Mouse (Mus musculus): Measurements from ENCODE around the gene Dnmbp. TPM values are rescaled to one million over a fixed set of nuclear protein-coding genes. Genes with fewer than 3 reads are reported as not detected.
A peak's percentile ranks its signal among the peaks of the same experiment; 100 is the strongest.

The Dnmbp gene
- polyA plus RNA-seq, 1 experiment from 2014 or later, result 9.3 TPM

DNA sequence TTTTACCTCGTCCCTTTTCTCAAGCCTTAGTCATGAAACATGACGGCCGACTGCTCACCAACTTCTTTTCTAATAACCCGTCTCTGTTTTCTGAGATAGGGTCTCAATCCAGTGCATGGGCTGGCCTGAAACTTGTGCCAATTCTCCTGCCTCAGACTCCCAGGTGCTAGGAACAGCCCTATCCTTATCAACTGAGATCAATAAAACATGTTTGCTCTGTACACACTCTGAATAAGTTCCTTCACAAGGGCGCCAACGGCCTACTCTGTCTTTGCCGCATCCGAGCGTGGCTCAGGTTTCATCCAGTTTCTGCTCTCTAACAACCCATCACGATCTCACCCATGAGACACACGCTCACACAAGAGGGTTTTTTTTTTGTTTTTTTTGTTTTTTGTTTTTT lies 35.7 kb downstream of the Dnmbp start:
- H3K36me3 ChIP-seq, result peaks cover 33% of the 10 kb centered on the region
- no peak overlapping the region for H3K9ac ChIP-seq
- no peak for ATAC-seq (ENCODE audit: low read depth)
- 86% methylated on average over 11 of the region's 11 CpGs for WGBS
- no peaks in the 10 kb centered on the region for H3K9me3 ChIP-seq
- no peak overlapping the region for H3K4me3 ChIP-seq
- no peak overlapping the region for H3K4me2 ChIP-seq
- 0 out of 2 replicates have a peak, but pooled peaks cover 8% of the 10 kb centered on the region for H3K4me1 ChIP-seq (replicated peaks)
- H3K27ac ChIP-seq (replicated peaks), result no peak overlapping the region
- no peaks in the 10 kb centered on the region for H3K27me3 ChIP-seq

DNA sequence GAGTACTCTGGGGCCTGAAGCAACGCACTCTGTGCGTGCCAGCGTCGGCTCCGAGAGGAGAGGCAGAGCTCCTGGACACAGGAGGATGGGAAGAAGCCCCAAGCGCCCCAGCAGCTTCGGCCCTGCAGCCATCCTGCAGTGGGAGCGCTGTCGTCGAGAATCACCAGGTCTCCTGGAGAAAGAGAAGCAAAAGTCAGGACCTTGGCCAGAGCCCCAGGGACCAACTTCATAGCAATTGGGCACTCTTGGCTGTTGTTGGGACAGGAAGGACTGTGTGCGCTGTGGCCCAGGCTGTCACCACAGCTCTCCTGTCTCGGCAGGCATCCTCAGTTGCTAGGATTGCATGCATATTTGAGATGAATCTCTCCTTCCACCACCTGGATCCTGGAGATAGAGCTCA lies 37.1 kb downstream of the Dnmbp start:
- 60% methylated on average over 12 of the region's 12 CpGs for WGBS

DNA sequence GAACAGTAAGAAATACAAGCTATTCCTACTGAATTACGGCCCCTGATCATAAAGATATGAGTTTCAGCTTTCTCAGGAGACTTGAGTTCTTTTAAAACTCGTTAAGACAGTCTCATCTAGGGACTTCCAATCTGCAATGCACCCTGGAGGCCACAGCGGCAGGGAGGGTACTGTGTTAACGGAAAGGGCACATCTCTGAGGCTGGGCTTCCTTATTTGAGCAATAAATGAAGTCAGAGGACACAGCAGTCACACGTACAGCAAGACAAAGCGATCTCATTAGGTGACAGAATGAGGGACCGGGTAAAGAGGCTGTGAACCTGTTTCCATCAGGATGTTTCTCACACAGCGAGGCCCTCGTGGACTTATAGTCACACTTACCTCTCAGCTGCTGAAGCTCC lies 39.3 kb downstream of the Dnmbp start:
- Histone ChIP-seq H3K36me3 (peaks cover 27% of the 10 kb centered on the region), H3K9me3 (no peaks in the 10 kb centered on the region), H3K4me3 (no peak overlapping the region), H3K9ac (no peak overlapping the region), H3K4me2 (no peak overlapping the region), H3K4me1 (replicated peaks) (peaks cover 10% of the 10 kb centered on the region; the same call in 1 of the 2 replicates), H3K27ac (replicated peaks) (no peak overlapping the region), H3K27me3 (no peaks in the 10 kb centered on the region)
- WGBS, result 83% methylated on average over 9 of the region's 9 CpGs
- ATAC-seq (ENCODE audit: low read depth), result no peak

More for the DNA sequence above, 37.1 kb downstream of the Dnmbp start:
- H3K4me3 ChIP-seq, result no peak overlapping the region
- H3K9ac ChIP-seq, result no peak overlapping the region
- no peaks in the 10 kb centered on the region for H3K27me3 ChIP-seq
- H3K4me1 ChIP-seq (replicated peaks), result peaks cover 10% of the 10 kb centered on the region; the same call in 1 of the 2 replicates
- no peak overlapping the region for H3K4me2 ChIP-seq
- H3K27ac ChIP-seq (replicated peaks), result no peak overlapping the region
- no peaks in the 10 kb centered on the region for H3K9me3 ChIP-seq
- no peak for ATAC-seq (ENCODE audit: low read depth)
- H3K36me3 ChIP-seq, result peaks cover 30% of the 10 kb centered on the region

DNA sequence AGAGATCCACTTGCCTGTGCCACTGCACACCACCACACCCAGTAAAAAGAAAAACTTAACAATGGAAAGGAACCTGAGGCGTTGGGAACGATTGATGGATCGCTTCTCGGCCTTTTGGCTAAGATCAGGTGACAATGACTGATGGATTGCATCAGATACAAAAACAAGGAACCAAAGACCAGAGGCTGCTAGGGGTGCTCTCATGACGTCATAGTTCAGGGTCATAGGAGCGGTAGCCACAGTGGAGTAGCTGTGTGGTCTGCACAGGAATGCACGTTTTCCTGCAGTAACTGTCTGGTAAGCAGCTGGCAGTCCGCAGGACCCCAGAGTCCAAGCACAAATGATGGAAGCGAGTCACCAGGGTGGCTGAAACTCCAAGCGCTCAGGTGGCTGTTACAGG lies 41.4 kb downstream of the Dnmbp start:
- no peak overlapping the region for H3K27ac ChIP-seq (replicated peaks)

DNA sequence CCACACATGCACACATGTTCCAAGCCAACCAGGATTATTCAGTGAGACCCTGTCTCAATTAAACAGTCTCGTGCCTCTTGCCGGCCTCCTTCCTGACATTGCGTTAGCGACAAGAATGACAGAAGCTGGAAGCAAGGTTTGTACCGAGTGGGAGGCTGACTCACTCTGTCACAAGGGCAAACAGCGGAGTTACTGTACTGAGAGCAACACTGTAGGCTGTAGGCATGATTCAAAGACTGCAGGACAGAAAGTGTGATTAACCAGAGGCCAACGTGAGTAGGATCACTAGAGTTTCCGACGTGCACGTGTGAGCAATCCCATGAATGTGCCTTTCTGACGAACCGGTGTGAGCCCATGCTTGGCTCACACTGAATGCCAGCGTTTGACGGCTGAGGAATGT lies 43.5 kb downstream of the Dnmbp start:
- 93% methylated on average over 14 of the region's 14 CpGs for WGBS
- H3K27ac ChIP-seq (replicated peaks), result no peak overlapping the region

More for the DNA sequence above, 41.4 kb downstream of the Dnmbp start:
- peaks cover 3% of the 10 kb centered on the region; the same call in 1 of the 2 replicates for H3K4me1 ChIP-seq (replicated peaks)
- WGBS, result 54% methylated on average over 10 of the region's 10 CpGs
- H3K4me3 ChIP-seq, result no peak overlapping the region
- H3K36me3 ChIP-seq, result peaks cover 27% of the 10 kb centered on the region
- ATAC-seq (ENCODE audit: low read depth), result no peak
- H3K9ac ChIP-seq, result no peak overlapping the region
- H3K9me3 ChIP-seq, result no peaks in the 10 kb centered on the region
- H3K27me3 ChIP-seq, result no peaks in the 10 kb centered on the region
- H3K4me2 ChIP-seq, result no peak overlapping the region

DNA sequence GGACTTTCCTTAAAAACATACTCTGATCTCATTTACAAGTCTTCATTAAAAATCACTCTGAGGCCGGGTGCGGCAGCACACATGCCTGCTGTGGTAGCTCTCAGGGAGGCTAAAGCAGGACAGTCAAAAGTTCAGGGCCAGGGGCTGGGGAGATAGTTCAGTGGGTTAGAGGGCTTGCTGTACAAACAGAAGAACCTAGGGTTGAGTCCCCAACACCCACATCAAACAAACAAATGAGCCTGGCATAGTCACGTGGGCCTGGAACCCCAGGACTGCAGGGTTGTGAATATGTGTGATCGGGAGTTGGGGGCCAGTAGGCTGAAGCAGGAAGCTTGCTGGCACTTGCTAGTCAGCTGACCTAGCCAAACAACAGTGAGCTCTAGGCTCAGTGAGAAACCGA lies 44.0 kb downstream of the Dnmbp start:
- Histone ChIP-seq H3K9ac (no peak overlapping the region), H3K27ac (replicated peaks) (no peak overlapping the region), H3K36me3 (peaks cover 8% of the 10 kb centered on the region), H3K9me3 (no peaks in the 10 kb centered on the region), H3K4me1 (replicated peaks) (peaks cover 3% of the 10 kb centered on the region; the same call in 1 of the 2 replicates), H3K27me3 (no peaks in the 10 kb centered on the region), H3K4me3 (no peak overlapping the region), H3K4me2 (no peak overlapping the region)
- no peak for ATAC-seq (ENCODE audit: low read depth)
- WGBS, result 93% methylated on average over 5 of the region's 5 CpGs

More for the DNA sequence above, 43.5 kb downstream of the Dnmbp start:
- no peak for ATAC-seq (ENCODE audit: low read depth)
- Histone ChIP-seq H3K4me2 (no peak overlapping the region), H3K36me3 (peaks cover 13% of the 10 kb centered on the region), H3K4me1 (replicated peaks) (peaks cover 3% of the 10 kb centered on the region; the same call in 1 of the 2 replicates), H3K27me3 (no peaks in the 10 kb centered on the region), H3K9ac (no peak overlapping the region), H3K4me3 (no peak overlapping the region), H3K9me3 (no peaks in the 10 kb centered on the region)

DNA sequence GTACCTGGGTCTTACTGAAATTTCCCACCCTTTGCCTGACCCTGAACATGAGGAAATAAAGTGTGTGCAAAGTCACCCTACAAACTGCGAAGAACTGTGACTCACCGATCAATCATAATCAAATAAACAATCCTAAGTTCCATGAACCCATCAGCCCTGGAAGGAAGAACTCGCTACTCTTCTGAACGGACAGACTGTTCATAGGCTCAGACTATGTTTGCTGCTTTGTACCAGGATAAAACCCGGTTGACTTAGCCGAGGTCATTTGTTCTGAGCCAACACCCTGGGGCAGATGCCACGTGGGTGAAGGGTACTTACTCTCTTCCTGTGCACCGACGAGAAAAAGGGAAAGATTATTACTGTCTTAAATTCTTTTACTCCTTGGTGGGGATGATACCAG lies 45.2 kb downstream of the Dnmbp start:
- Histone ChIP-seq H3K4me2 (no peak overlapping the region), H3K4me1 (replicated peaks) (peaks cover 3% of the 10 kb centered on the region; the same call in 1 of the 2 replicates), H3K4me3 (no peak overlapping the region), H3K27ac (replicated peaks) (no peak overlapping the region), H3K9me3 (no peaks in the 10 kb centered on the region), H3K36me3 (peaks cover 4% of the 10 kb centered on the region; the same call in 1 of the 2 replicates), H3K27me3 (no peaks in the 10 kb centered on the region), H3K9ac (no peak overlapping the region)
- WGBS, result 67% methylated on average over 9 of the region's 9 CpGs
- no peak for ATAC-seq (ENCODE audit: low read depth)

DNA sequence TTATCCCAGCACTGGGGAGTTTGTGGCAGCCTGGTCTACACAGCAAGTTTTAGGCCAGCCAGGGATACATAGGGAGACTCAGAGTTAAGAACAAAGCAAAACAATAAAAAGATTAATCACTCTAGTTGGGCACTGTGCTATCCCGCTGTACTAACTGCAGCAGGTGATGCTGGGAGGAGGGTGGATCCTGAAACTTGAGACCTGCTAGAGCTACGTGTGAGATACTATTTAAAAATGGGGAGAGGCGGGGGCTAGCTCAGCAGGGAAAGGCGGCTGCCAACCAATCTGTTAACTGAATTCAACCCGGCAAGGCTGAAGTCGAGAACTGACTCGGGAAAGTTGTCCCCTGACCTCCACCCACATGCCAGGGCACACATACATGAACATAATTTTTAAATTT lies 45.9 kb downstream of the Dnmbp start:
- no peak overlapping the region for H3K9ac ChIP-seq
- H3K27me3 ChIP-seq, result no peaks in the 10 kb centered on the region
- WGBS, result 13% methylated on average over 7 of the region's 7 CpGs
- no peak overlapping the region for H3K4me2 ChIP-seq
- no peaks in the 10 kb centered on the region for H3K36me3 ChIP-seq
- peaks cover 3% of the 10 kb centered on the region; the same call in 1 of the 2 replicates for H3K4me1 ChIP-seq (replicated peaks)
- no peak for ATAC-seq (ENCODE audit: low read depth)
- no peak overlapping the region for H3K27ac ChIP-seq (replicated peaks)
- H3K9me3 ChIP-seq, result no peaks in the 10 kb centered on the region
- H3K4me3 ChIP-seq, result no peak overlapping the region

DNA sequence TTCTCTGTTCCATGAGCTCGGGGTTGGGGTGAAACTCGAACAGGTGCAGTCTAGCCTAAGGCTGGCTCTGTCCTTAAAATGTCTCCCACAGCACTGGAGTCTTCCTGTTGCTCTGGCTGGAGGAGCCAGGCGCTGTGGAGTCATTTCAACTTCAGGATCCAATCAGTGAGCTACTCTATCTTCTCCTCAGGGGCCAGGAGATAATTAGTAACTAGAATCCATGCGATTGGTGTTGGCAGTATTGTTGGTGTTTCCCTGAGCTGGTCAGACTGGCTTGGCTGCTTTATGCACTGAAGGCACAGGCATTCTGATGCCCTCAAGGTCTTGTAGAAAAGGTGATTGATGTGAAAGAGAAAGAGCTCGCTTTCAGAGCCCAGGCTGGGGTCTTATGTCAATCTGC lies 49.5 kb downstream of the Dnmbp start:
- Histone ChIP-seq H3K4me1 (replicated peaks) (no peaks in the 10 kb centered on the region), H3K27ac (replicated peaks) (no peak overlapping the region), H3K27me3 (no peaks in the 10 kb centered on the region), H3K9ac (no peak overlapping the region), H3K36me3 (no peaks in the 10 kb centered on the region), H3K4me2 (no peak overlapping the region), H3K4me3 (no peak overlapping the region), H3K9me3 (no peaks in the 10 kb centered on the region)
- 70% methylated on average over 5 of the region's 5 CpGs for WGBS
- ATAC-seq (ENCODE audit: low read depth), result no peak

DNA sequence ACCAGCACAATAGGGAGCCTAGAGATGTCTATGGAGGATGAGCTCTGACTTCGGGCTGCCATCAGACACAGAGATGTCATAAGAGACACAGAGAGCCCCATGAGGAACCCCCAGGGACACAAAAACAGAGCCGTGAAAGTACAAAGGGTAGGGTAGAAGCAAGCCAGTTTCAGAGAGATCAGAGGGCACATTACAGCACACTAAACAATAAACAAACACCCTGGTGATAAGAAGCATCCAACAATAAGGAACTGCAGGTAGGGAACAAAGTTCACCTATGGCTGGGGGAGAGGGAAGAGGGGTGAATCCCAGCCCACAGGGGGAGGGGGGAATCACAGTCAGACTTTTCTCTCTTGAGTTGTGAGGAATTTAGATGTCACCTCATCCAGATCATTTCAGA lies 52.3 kb downstream of the Dnmbp start:
- H3K4me3 ChIP-seq, result no peak overlapping the region
- no peaks in the 10 kb centered on the region for H3K36me3 ChIP-seq
- H3K4me2 ChIP-seq, result no peak overlapping the region
- ATAC-seq (ENCODE audit: low read depth), result no peak
- H3K27me3 ChIP-seq, result no peaks in the 10 kb centered on the region
- H3K9me3 ChIP-seq, result no peaks in the 10 kb centered on the region
- H3K9ac ChIP-seq, result no peak overlapping the region
- peaks cover 16% of the 10 kb centered on the region for H3K4me1 ChIP-seq (replicated peaks)
- H3K27ac ChIP-seq (replicated peaks), result no peak overlapping the region
- 72% methylated on average over 2 of the region's 2 CpGs for WGBS

DNA sequence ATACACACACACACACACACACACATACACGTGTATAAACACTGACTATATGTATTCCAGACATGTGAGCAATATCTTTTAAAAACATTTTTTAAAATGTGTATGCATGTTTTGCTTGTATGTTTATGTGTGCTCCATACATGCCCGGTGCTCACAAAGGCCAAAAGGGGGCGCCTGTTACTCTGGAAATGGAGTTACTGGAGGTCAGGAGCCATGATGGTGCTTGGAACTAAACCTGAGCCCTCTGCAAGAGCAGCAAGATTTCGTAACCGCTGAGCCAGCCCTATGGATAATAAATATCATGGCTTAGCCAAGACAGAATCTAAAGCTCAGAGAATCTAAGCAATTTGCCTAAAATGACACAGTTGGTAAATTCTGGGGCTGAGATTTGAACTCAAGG lies 52.7 kb downstream of the Dnmbp start:
- WGBS, result 85% methylated on average over 5 of the region's 5 CpGs
- peaks cover 21% of the 10 kb centered on the region for H3K4me1 ChIP-seq (replicated peaks)
- no peaks in the 10 kb centered on the region for H3K27me3 ChIP-seq
- no peak overlapping the region for H3K27ac ChIP-seq (replicated peaks)
- no peak overlapping the region for H3K4me2 ChIP-seq
- H3K4me3 ChIP-seq, result no peak overlapping the region
- no peaks in the 10 kb centered on the region for H3K9me3 ChIP-seq
- H3K9ac ChIP-seq, result no peak overlapping the region
- H3K36me3 ChIP-seq, result no peaks in the 10 kb centered on the region
- no peak for ATAC-seq (ENCODE audit: low read depth)

DNA sequence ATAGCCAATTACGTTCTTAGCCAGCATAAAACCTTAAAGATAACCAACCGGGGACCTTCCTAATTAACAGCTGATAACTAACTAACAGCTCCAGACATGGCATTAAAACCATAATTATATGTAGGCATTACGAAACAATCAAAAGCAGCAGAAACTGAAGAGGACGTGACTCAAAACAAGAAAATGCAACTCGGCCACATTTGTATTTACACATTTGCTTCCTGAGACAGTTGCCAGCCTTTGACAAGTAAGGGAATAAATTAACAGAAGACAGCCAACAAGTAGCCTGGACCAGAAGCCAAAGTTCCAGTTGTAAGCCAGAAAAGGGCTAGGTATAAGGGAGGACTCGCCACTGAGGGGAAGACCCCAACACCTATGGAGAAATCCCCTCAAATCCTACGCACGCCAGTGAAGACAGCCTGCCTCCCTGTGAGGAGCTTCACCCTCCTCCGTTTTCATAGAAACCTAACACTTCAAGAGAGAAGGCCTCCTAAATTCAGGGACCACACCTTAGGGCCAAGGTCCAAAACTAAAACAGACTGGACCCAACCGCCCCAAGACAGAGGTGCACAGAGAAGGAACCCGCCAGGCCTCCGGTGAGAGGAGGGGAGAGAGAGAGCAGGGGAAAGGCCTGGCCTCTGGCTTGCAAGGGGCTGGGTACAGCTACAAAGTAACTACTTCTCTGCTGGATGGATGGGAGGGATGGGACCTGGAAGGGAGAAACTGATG lies 53.5 kb downstream of the Dnmbp start:
- Histone ChIP-seq H3K4me2 (no peak overlapping the region), H3K4me1 (replicated peaks) (peaks cover 21% of the 10 kb centered on the region), H3K27me3 (no peaks in the 10 kb centered on the region), H3K9me3 (no peaks in the 10 kb centered on the region), H3K27ac (replicated peaks) (no peak overlapping the region), H3K36me3 (no peaks in the 10 kb centered on the region), H3K4me3 (no peak overlapping the region), H3K9ac (peak overlapping the region; percentile 47; the same call in 1 of the 2 replicates)
- no peak for ATAC-seq (ENCODE audit: low read depth)
- 85% methylated on average over 12 of the region's 12 CpGs for WGBS
